Mouse (Mus musculus): ENCODE measurements around the gene B4galt5. TPM values are rescaled to one million over a fixed set of nuclear protein-coding genes. Genes with fewer than 3 reads are reported as not detected.

The B4galt5 gene
- polyA plus RNA-seq, 1 experiment from 2014 or later = 24.3 TPM

- Histone ChIP-seq H3K9ac (ENCODE audit: low read depth, low read length) (no peak overlapping the region), H3K4me3 (ENCODE audit: low read depth, low read length) (no peak overlapping the region), H3K27me3 (replicated peaks; ENCODE audit: control insufficient read depth, insufficient read depth, low read length) (no peaks in the 10 kb centered on the region), H3K9me3 (ENCODE audit: control insufficient read depth, low read length) (peaks cover 5% of the 10 kb centered on the region; the same call in 1 of the 2 replicates), H3K36me3 (ENCODE audit: control insufficient read depth, insufficient read depth, low read length) (no peaks in the 10 kb centered on the region), H3K4me1 (ENCODE audit: control insufficient read depth, insufficient read depth, low read length) (peaks cover 13% of the 10 kb centered on the region), H3K4me2 (ENCODE audit: low read depth, low read length) (no peak overlapping the region), H3K27ac (replicated peaks; ENCODE audit: low read depth, low read length) (no peak overlapping the region)
- no peak for DNase-seq (ENCODE audit: low spot score)
- ATAC-seq (ENCODE audit: low read depth) = no peak; the same call in 1 of the 2 replicates
- 48% methylated on average over 3 of the region's 3 CpGs for WGBS
Observed at GRCm38 (mm10) chr2:167249591-167249990, 99.4 kb downstream of the B4galt5 start.

Other genes starting within 250 kb of the B4galt5 start
- 1.7 and 2.1 TPM in 2 replicates for gene Kcnb1, start 159.0 kb downstream of the B4galt5 start, polyA plus RNA-seq (2014; fragmentation: Nextera tagmentation; extraction: Ambion mirVana)
- gene Ptgis, start 108.6 kb downstream of the B4galt5 start, polyA plus RNA-seq (2014; fragmentation: Nextera tagmentation; extraction: Ambion mirVana) = 37.6 and 38.3 TPM in 2 replicates
- gene Slc9a8, start 72.5 kb upstream of the B4galt5 start, polyA plus RNA-seq (2014; fragmentation: Nextera tagmentation; extraction: Ambion mirVana) = 13.6 and 17.8 TPM in 2 replicates
- gene Rnf114, start 143.5 kb upstream of the B4galt5 start, polyA plus RNA-seq (2014; fragmentation: Nextera tagmentation; extraction: Ambion mirVana) = 65.3 and 75.0 TPM in 2 replicates
- gene Spata2, start 143.7 kb upstream of the B4galt5 start, polyA plus RNA-seq (2014; fragmentation: Nextera tagmentation; extraction: Ambion mirVana) = 13.0 and 14.2 TPM in 2 replicates
- gene Snai1, start 189.0 kb upstream of the B4galt5 start, polyA plus RNA-seq (2014; fragmentation: Nextera tagmentation; extraction: Ambion mirVana) = 64.1 and 69.7 TPM in 2 replicates

Data from embryonic facial prominence, embryonic 14.5 days (tissue).